Mouse (Mus musculus): ENCODE data around the gene Sf3b1.

The Sf3b1 gene

GRCm38 (mm10) chr1:54944648-54945047, 82.6 kb downstream of the Sf3b1 start:
- DNase-seq (ENCODE audit: low spot score): no peak

DNA sequence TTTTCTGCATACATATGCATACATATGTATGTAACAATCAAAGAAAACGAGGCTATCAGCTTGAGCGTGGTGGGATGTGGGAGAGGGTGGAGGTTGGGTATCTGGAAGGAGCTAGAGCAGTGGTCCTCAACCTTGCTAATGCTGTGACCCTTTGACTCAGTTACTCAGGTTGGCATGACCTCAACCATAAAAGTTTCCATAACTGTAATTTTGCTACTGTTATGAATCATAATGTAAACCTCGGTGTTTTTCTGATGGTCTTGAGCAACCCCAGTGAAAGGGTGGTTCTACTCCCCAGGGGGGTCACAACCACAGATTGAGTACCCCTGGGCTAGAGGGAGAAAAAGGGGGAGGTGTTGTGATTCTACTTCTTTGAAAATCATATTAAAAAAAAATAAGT, 91.8 kb downstream of the Sf3b1 start:
- no peak for DNase-seq (ENCODE audit: low spot score)

All from layer of hippocampus, adult 11-12 months (tissue).